Mouse (Mus musculus): Measurements from ENCODE around the gene Ndc1. TPM values are rescaled to one million over a fixed set of nuclear protein-coding genes. Genes with fewer than 3 reads are reported as not detected.
A peak's percentile ranks its signal among the peaks of the same experiment; 100 is the strongest.

Gene Ndc1
- polyA plus RNA-seq, 1 experiment from 2014 or later = 20.9 TPM

DNA sequence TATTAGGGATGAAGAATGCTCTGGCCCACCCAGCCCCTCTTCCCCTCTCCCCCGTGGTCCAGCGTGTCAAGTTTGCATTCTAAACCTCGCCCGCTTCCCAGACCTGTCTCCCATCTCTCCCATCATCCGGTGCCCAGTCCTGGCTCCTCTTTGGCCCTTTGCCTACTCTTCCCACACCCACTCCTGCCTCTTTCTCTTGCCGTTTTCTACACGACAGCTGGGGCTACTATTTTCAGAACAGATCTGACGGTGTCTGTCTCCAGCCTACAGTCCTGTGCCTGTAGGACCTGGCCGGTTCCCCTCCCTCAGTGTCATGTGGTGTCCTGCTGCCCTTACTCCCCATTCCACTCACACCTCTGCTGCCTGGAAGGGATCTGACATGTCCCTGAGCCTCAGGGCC is 59.0 kb downstream of the Ndc1 start:
- Histone ChIP-seq H3K4me3 (replicated peaks) (no peak overlapping the region), H3K4me2 (replicated peaks) (no peak overlapping the region), H3K9me3 (no peaks in the 10 kb centered on the region), H3K27me3 (peaks cover under 1% of the 10 kb centered on the region; the same call in 1 of the 2 replicates), H3K36me3 (no peaks in the 10 kb centered on the region), H3K9ac (replicated peaks) (no peak overlapping the region), H3K27ac (no peak overlapping the region), H3K4me1 (replicated peaks) (peaks cover 4% of the 10 kb centered on the region)
- ATAC-seq = no peak
- 89% methylated on average over 9 of the region's 9 CpGs for WGBS

DNA sequence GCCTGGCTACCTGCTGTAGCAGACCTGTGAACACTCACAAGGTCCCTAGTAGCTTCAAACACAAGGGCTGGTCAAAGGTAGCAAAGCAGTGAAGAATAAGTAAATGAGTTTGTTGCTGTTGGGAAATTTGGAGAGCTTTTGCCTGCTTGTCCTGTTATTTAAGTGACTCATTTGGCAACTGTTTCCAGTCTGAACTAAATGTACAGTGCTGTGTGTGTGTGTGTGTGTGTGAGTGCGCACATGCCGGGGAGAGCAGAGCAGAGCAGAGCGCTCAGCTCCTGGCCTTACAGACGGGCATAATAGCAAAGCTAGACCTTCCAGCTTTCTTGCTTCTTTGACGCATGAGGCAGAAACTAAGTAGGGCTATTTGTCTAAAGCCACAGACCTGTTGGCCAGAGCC is 65.1 kb downstream of the Ndc1 start:
- Histone ChIP-seq H3K36me3 (no peaks in the 10 kb centered on the region), H3K9me3 (no peaks in the 10 kb centered on the region), H3K27me3 (peaks cover 54% of the 10 kb centered on the region), H3K4me1 (replicated peaks) (peaks cover 21% of the 10 kb centered on the region), H3K4me3 (replicated peaks) (no peak overlapping the region), H3K27ac (no peak overlapping the region), H3K9ac (replicated peaks) (no peak overlapping the region), H3K4me2 (replicated peaks) (no peak overlapping the region)
- 90% methylated on average over 5 of the region's 5 CpGs for WGBS
- ATAC-seq = no peak

DNA sequence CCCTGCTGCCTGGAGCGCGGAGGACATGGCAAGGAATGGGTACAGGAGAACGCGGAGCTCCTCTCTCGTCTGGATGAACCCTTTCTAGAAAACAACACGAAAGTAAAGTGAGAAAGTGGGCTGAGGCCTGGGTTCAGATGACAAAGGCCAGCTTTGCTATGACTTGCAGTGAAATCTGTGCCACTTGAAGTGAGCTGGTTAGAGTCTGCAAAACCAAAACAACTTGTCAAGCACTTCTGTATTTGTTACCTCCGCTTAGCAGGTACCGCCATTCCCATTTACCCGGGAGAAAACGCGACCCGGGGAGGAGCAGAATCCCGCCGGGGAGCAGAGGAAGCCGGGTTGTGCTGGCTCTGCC is 66.4 kb downstream of the Ndc1 start:
- Histone ChIP-seq H3K9me3 (no peaks in the 10 kb centered on the region), H3K9ac (replicated peaks) (peak overlapping the region; percentile 76), H3K27me3 (peaks cover 67% of the 10 kb centered on the region), H3K27ac (no peak overlapping the region), H3K4me2 (replicated peaks) (peak overlapping the region; percentile 96), H3K4me3 (replicated peaks) (peak overlapping the region; percentile 61), H3K4me1 (replicated peaks) (peaks cover 21% of the 10 kb centered on the region), H3K36me3 (no peaks in the 10 kb centered on the region)
- ATAC-seq = no peak
- WGBS = 6% methylated on average over 15 of the region's 15 CpGs

DNA sequence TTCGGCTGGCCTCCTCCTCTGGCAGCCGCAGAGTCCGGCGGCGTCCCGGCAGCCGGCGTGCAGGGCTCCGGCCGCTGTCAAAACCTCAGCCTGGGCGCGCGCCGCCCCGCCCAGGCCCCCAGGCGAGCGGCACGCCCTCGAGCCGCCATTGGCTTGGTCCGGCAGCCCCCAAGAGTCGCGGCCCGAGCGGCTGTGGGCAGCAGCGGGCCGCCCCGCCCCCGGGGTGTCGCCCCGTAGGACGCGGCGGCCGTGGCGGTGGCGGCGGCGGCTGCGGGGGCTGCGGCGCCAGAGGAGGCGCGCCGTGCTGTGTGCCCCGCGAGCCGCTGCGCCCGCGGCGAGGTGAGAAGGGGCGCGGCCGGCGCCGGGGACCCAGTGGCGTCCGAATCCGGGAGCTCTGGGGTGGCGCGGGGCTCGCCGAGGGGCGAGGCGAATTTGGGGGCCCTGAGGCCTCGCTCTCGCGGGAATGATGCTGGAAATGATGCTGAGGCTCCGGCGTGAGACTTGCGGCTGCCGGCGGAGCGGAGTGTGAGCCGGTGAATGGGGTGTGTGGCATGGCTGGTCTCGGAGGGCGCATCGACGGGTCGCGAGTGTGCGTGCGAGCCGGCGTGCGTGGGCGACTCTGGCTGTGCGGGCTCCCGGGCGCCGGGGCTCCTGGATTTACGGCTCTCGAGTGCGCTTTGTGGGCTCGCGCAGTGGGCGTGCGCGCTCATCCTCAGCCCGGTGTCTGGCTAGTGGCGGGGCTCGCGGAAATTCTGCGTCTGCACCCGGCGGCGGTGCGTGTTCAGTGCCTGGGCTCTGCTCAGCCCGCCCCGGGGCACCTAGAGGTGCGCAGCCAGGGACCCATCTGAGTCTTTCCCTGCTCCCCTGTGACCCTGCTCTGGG is 67.0 kb downstream of the Ndc1 start, which contains the start of gene Glis1:
Gene Glis1 (plus strand): TSS at position 236 of the 882 bp plus-strand sequence.
- Histone ChIP-seq H3K4me3 (replicated peaks) (peak within 1 kb of the TSS; percentile 61), H3K36me3 (no peaks in the 10 kb centered on the region), H3K27me3 (peaks cover 72% of the 10 kb centered on the region), H3K9ac (replicated peaks) (peak within 1 kb of the TSS; percentile 76), H3K4me2 (replicated peaks) (peak within 1 kb of the TSS; percentile 96), H3K27ac (no peak within 1 kb of the TSS), H3K4me1 (replicated peaks) (peaks cover 21% of the 10 kb centered on the region), H3K9me3 (no peaks in the 10 kb centered on the region)
- WGBS = under 1% methylated on average over 105 of the region's 112 CpGs
- peak; percentile 88 for ATAC-seq

DNA sequence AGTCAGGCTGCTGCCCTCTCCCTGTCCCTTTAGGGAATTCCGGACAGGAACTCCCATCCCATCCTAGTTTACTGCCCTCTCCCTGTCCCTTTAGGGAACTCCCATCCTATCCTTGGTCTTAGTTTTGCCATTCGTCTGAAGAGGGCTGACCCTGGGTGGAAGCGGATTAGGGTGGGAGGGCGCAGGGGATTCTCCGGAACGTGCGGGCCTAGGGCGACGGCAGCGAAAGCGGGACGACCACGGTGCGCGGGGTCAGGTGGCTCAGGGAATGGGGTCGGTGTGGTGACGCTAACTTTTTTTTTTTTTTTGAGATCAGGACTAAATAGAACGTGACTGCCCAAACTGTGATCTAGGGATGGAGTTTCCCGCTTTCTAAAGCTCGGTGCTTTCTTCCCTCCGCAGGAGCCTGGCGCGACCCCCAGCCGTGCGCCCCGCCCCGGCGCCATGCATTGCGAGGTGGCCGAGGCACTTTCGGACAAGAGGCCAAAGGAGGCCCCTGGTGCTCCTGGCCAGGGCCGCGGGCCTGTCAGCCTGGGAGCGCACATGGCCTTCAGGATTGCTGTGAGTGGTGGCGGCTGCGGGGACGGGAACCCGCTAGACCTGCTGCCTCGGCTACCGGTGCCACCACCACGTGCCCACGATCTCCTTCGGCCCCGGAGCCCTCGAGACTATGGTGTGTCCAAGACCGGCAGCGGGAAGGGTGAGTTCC is 67.8 kb downstream of the Ndc1 start:
- H3K27ac ChIP-seq = no peak overlapping the region
- H3K4me3 ChIP-seq (replicated peaks) = peak overlapping the region; percentile 61
- H3K9me3 ChIP-seq = no peaks in the 10 kb centered on the region
- H3K27me3 ChIP-seq = peaks cover 79% of the 10 kb centered on the region
- peak; percentile 62 for ATAC-seq
- peaks cover 24% of the 10 kb centered on the region for H3K4me1 ChIP-seq (replicated peaks)
- WGBS = 2% methylated on average over 47 of the region's 47 CpGs
- H3K36me3 ChIP-seq = no peaks in the 10 kb centered on the region
- H3K4me2 ChIP-seq (replicated peaks) = peak overlapping the region; percentile 96
- peak overlapping the region; percentile 76 for H3K9ac ChIP-seq (replicated peaks)

DNA sequence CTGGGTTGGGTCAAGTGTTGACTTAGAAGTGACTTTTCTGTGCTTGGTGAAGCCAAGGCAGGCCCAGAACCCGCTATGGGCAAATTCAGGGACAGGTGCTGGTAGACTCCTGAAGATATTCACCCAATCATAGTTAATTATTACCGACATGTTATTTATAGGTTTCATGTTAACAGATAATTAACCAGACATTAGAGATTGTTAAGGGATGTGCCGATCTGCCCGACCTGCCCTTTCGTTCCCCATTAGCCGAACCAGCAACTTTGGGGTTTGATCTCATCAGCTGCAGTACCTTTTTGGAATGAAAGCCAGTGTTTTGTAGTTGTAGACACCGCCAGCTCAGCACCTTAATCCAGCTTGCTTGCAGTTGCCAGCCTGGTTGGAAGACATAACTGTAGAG is 68.9 kb downstream of the Ndc1 start:
- Histone ChIP-seq H3K36me3 (no peaks in the 10 kb centered on the region), H3K4me2 (replicated peaks) (no peak overlapping the region), H3K27me3 (peaks cover 89% of the 10 kb centered on the region), H3K4me3 (replicated peaks) (no peak overlapping the region), H3K4me1 (replicated peaks) (peaks cover 25% of the 10 kb centered on the region), H3K9me3 (no peaks in the 10 kb centered on the region), H3K27ac (no peak overlapping the region), H3K9ac (replicated peaks) (no peak overlapping the region)
- WGBS = 94% methylated on average over 7 of the region's 7 CpGs
- no peak for ATAC-seq

DNA sequence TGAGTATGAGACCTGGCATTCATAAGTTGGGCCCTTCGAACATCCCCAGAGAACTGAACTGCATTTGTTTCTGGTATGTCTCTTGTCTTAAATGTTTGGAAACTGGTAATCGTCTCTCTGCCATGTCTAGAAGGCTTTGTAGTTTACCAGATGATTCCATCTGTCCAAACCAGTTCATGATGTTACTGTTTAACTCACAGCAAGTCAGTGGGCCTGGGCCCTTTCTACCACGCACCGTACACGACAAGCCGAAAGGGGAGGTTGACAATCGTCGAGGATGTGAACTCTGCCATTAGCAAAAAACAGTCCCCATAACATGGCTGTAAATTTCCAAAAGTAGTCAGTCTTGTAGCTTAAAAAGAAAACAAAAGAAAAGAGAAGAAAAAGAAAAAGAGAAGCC is 71.2 kb downstream of the Ndc1 start:
- no peak overlapping the region for H3K4me2 ChIP-seq (replicated peaks)
- H3K4me1 ChIP-seq (replicated peaks) = peaks cover 34% of the 10 kb centered on the region
- peaks cover 93% of the 10 kb centered on the region for H3K27me3 ChIP-seq
- no peak overlapping the region for H3K9ac ChIP-seq (replicated peaks)
- 94% methylated on average over 8 of the region's 8 CpGs for whole genome bisulfite sequencing
- no peak for ATAC-seq
- no peaks in the 10 kb centered on the region for H3K9me3 ChIP-seq
- no peak overlapping the region for H3K27ac ChIP-seq
- no peaks in the 10 kb centered on the region for H3K36me3 ChIP-seq
- no peak overlapping the region for H3K4me3 ChIP-seq (replicated peaks)

- H3K4me3 ChIP-seq (replicated peaks) = no peak overlapping the region
- peaks cover 91% of the 10 kb centered on the region for H3K27me3 ChIP-seq
- H3K27ac ChIP-seq = no peak overlapping the region
- no peaks in the 10 kb centered on the region for H3K9me3 ChIP-seq
- H3K9ac ChIP-seq (replicated peaks) = no peak overlapping the region
- 17% methylated on average over 13 of the region's 13 CpGs for WGBS
- H3K4me1 ChIP-seq (replicated peaks) = peaks cover 20% of the 10 kb centered on the region
- H3K36me3 ChIP-seq = no peaks in the 10 kb centered on the region
- H3K4me2 ChIP-seq (replicated peaks) = 0 out of 2 replicates have a peak overlapping the region, but pooled peaks have one; percentile 14
- ATAC-seq = no peak
Observed at GRCm38 (mm10) chr4:107440306-107440705, 72.7 kb downstream of the Ndc1 start.

GRCm38 (mm10) chr4:107442288-107442687 is 74.7 kb downstream of the Ndc1 start:
- H3K4me3 ChIP-seq (replicated peaks) = no peak overlapping the region
- no peak overlapping the region for H3K4me2 ChIP-seq (replicated peaks)
- ATAC-seq = no peak
- no peak overlapping the region for H3K27ac ChIP-seq
- H3K27me3 ChIP-seq = peaks cover 73% of the 10 kb centered on the region
- H3K9ac ChIP-seq (replicated peaks) = no peak overlapping the region
- peaks cover 14% of the 10 kb centered on the region for H3K4me1 ChIP-seq (replicated peaks)
- H3K36me3 ChIP-seq = no peaks in the 10 kb centered on the region
- WGBS = 60% methylated on average over 11 of the region's 11 CpGs
- H3K9me3 ChIP-seq = no peaks in the 10 kb centered on the region

DNA sequence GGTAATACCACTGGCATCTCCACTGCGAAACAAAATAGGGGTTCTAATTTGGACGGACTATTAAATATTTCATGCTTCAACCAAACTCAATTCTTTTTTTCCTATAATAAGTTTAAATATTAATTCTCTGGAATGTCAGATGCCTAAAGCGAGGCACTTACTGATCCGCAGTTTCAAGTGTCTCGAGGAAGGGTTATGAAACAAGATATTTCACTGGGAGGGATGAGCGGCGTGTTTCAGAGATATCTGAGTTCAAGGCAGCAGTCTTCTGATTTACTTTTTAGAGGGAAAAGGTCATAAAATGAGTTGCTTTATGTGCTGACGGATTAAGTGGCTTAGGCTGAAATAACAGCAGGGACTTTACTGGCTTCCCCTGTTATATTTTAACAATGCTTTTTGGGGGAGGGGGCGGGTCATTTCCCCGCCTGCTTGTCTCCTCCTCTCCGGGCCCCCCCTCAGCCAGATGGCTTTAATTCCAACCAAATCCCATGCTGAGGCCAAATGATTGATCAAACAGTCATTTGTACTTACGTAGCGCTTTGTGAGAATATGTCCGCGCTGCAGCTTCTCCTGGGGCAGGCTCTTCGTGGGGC is 75.4 kb downstream of the Ndc1 start:
- Histone ChIP-seq H3K36me3 (no peaks in the 10 kb centered on the region), H3K27ac (no peak overlapping the region), H3K4me1 (replicated peaks) (peaks cover 14% of the 10 kb centered on the region), H3K4me2 (replicated peaks) (0 out of 2 replicates have a peak overlapping the region, but pooled peaks have one; percentile 11), H3K9me3 (no peaks in the 10 kb centered on the region), H3K4me3 (replicated peaks) (no peak overlapping the region), H3K27me3 (peaks cover 66% of the 10 kb centered on the region), H3K9ac (replicated peaks) (0 out of 2 replicates have a peak overlapping the region, but pooled peaks have one; percentile 32)
- WGBS = 24% methylated on average over 16 of the region's 16 CpGs
- no peak for ATAC-seq

DNA sequence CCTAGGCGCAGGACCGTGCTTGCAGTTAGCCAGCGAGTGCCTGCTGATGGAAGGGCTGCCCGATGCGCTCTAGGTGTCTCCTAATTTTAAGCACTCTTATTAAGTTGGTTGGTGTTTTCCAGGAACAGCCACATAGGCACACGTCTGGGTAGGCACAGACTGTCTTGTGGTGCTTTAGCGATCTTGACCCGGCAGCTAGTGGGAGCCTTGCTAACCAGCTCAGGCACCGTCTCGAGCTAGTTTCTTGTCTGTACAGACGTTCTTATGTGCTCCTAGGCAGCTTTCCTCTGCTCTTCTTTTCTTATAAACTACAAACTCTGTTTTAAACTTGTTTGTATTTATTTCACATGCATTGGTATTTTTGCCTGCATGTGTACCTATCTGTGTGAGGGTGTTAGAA is 76.0 kb downstream of the Ndc1 start:
- Histone ChIP-seq H3K27ac (no peak overlapping the region), H3K36me3 (no peaks in the 10 kb centered on the region), H3K4me1 (replicated peaks) (peaks cover 14% of the 10 kb centered on the region), H3K9ac (replicated peaks) (0 out of 2 replicates have a peak overlapping the region, but pooled peaks have one; percentile 32), H3K9me3 (no peaks in the 10 kb centered on the region), H3K27me3 (peaks cover 60% of the 10 kb centered on the region), H3K4me3 (replicated peaks) (no peak overlapping the region), H3K4me2 (replicated peaks) (0 out of 2 replicates have a peak overlapping the region, but pooled peaks have one; percentile 11)
- no peak for ATAC-seq
- WGBS = 41% methylated on average over 11 of the region's 11 CpGs

- no peak overlapping the region for H3K9ac ChIP-seq (replicated peaks)
Observed at GRCm38 (mm10) chr4:107448481-107448880, 80.9 kb downstream of the Ndc1 start.

More at GRCm38 (mm10) chr4:107448481-107448880, 80.9 kb downstream of the Ndc1 start:
- Histone ChIP-seq H3K4me3 (replicated peaks) (no peak overlapping the region), H3K27ac (no peak overlapping the region), H3K36me3 (no peaks in the 10 kb centered on the region), H3K27me3 (peaks cover 18% of the 10 kb centered on the region), H3K4me1 (replicated peaks) (peaks cover 3% of the 10 kb centered on the region), H3K4me2 (replicated peaks) (no peak overlapping the region), H3K9me3 (no peaks in the 10 kb centered on the region)
- ATAC-seq = no peak
- WGBS = 88% methylated on average over 6 of the region's 6 CpGs
